Mouse (Mus musculus) ES-Bruce4 (cell line): ENCODE results near the gene Bcdin3d.

Source experiments
- CTCF ChIP-seq: IDR thresholded peaks from one replicate; pipeline ENCODE4 v1.8.1; 2011; ENCODE audit warnings: low read depth, low read length
- EP300 ChIP-seq: IDR thresholded peaks from 2 replicates; pipeline ENCODE4 v1.6.1; 2011; ENCODE audit warnings: low read depth, low read length; ENCODE audit not compliant: insufficient read depth

- TF ChIP-seq EP300 (no peak), CTCF (no peak)
These were observed 29.0 kb downstream of the Bcdin3d start for GRCm38 (mm10) chr15:99445567-99445966.
